Mouse (Mus musculus): ENCODE measurements at regions not wholly inside any gene's neighbourhood (a gene's known extent, or its start where the extent isn't known, plus 50 kb on each side); places are given as distances from the start of the nearest gene placed in this dataset.

DNA sequence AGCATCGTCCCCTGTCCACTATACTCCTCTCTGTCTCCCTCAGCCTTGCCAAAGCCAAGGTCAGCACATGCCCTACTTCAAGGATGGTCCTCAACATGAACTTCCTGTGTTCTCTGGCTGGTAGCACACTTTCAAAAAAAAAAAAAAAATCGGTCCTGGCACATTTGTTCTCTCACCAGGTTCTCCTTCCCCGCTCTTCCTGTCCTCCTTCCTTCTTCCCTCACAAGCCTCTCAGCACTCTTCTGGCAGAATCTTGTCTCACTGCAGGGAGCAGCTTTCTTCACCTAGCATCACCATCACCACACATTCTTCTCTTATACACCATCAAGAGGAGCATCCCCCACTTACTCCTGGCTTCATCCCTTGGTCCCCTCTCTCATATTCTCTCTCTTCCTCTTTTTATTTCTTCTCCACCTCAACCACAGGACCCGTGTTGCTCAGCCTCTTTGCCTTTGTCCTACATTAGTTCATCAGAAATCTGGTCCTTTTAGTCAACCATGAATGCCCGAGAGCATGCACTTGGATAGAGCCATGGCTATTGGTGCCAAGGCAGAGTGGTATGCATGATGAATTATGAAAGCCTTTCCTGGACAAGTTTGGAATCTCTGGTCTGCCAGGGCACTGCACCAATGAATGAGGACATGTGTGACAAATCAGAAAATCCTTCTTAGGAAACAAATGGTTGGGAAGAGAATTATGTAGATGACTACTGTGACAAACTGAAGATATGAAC lies 230.8 kb downstream of the Btg1 start:
- DNase-seq (ENCODE audit: inconsistent age in 2 of 2, low spot score in 1 of 2) = peak in 1 of 2 experiments; percentile 62

DNA sequence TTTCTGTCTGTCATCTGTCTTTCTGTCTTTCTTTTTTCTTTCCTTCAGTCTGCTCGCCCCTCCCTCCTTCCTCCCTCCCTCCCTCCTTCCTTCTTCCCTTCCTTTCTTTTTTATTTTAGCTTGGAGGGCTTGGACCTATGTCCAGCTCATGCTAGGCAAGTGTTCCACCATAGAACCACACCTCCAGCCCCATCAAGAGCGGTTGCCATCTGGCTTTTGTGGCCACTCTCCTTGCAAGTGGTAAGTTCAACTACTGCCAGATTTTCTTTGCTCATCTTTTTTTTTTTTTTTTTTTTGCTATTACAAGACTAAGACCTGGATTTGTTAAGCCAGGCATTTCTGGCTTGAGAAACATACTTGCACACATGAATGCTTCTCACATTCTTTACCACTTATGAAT lies 231.7 kb downstream of the Btg1 start:
- no peak for DNase-seq (ENCODE audit: inconsistent age in 2 of 2, low spot score in 1 of 2)

DNA sequence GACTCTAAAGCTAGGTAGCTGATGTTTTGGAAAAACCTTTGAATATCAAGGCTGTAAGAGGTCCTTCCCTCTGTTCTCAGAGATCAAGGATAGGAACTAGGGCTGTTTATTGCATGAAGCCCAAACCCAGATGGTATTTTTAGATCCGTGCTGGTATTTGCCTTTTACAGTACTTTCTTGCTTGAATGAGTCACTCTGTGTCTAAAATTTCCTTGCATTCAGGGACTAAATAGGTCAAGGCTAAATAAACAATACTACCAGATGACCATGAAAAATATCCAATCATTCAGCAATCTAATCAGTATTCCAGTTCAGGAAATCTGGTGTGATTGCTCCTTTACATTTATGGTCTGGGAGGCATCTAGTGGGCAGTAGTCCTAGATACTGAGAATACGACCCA lies 243.6 kb downstream of the Btg1 start:
- peak in 1 of 2 experiments; percentile 73 for DNase-seq (ENCODE audit: inconsistent age in 2 of 2, low spot score in 1 of 2)

DNA sequence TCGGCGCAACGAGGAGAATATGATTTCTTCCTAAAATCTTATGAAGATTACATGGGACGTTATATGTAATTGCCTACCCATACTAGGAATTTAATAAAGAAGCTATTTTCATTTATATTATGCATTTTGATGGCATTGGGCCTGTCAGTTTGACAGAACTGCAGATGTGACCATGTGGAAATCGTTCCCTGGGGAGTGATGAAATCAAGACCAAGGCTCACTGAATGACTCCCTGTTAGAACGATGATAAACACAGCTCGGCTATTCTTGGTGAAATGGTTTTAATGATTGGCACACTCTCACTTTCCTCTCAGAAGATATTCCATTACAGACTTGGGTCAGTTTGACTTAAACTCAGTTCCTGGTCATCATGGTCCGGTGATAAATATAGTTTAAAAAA lies 246.4 kb downstream of the Btg1 start:
- peak in 1 of 2 experiments; percentile 79 for DNase-seq (ENCODE audit: inconsistent age in 2 of 2, low spot score in 1 of 2)

DNA sequence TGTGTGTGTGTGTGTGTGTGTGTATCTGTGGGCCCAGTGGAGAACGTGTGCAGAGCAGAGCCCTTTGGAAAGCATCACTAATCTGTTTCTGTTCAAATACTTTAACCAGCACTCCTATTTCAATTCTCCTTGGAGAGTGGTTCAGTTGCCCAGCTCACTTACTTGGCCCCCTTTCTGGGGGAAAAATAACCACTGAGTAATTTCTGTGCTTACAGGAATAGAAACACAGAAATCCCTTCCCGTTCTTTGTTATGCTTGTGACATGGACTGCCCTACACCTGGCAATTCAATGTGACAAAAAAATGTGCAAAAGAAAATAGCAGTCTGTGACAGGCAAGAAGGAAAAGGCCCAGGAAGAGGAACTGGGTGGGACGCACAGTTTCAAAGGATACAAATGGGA lies 249.7 kb downstream of the Btg1 start:
- DNase-seq (ENCODE audit: inconsistent age in 2 of 2, low spot score in 1 of 2) = no peak

DNA sequence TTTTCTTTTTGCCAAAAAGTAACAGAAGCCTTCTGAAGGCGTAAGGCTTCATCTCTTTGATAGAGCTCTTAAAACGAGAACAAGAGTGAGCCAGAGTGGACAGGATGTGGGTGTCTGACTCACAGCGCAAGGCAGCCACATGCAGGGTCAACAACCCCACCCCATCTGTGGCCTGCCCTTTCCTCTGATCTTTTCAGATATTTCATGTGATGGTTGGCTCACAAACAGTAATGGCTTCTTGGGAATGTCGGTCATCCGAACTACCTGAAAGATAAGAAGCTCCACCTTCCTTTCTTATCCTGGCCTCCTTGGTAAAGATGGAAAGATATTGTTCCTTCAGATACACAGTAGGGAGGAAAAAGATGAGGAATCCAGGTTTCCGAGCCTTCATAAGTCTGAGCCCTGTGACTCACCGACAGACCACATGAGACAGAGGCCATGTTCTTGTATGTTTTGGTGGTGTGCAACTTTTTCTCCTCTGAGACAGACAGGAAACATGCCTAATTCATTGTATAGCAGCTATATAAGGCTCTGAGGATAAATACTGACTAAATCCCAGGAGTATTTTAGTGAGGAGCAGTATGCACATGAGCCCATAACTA lies 254.9 kb downstream of the Btg1 start:
- DNase-seq (ENCODE audit: inconsistent age in 2 of 2, low spot score in 1 of 2) = peak; percentile 6 to 48

DNA sequence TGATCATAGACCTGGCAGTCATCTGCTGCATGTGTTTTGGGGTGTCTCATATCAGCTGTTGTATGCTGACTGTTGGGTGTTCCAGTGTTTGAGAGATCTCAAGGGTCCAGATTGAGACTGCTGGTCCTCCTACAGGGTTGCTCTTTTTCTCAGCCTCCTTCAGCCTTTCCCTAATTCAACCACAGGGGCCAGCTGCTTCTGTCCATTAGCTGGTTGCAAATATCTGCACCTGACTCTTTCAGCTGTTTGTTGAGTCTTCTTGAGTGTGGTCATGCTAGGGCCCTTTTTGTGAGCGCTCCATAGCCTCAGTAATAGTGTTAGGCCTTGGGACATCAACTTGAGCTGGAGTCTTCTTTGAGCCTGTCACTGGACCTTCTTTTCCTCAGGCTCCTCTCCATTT lies 257.8 kb downstream of the Btg1 start:
- no peak for DNase-seq (ENCODE audit: inconsistent age in 2 of 2, low spot score in 1 of 2)

DNA sequence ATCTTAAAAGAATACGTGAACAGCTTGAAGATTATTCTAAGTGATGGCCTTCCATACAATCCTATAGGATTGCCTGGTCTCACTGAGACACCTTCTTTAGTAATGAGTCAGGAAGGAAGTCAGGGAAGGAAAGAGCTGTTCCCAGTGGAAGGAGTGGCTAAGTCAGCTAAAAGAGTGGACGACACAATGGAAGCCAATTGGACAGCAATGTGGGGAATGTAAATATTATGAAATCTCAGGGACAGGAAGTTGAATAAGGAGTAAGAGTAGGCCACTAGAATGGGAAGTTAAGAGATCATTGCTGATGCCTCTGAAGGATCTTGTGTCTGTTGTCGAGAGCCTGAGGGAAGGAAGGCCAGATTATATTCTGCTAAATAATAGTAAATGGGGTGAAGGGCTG lies 258.9 kb downstream of the Btg1 start:
- no peak for DNase-seq (ENCODE audit: inconsistent age in 2 of 2, low spot score in 1 of 2)

DNA sequence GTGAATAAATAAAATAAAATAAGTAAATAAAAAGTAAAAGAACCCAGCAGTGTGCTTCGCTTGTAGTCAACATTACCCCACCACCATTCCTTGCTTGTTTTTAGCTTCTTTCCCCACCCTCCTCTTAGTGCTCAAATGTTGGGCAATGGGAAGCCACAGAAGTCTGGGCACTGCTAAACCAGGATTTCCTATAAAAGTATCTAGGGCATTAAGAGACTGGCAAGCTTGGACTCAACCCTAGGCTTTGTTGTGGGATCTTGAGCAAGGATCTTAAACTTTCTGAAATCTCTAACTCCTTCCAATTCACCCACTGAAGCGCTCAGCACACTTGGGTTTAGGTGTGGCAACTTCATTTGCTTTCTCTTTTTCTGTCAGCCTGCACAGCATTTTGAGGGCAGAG lies 262.6 kb downstream of the Btg1 start:
- DNase-seq (ENCODE audit: inconsistent age in 2 of 2, low spot score in 1 of 2) = no peak

DNA sequence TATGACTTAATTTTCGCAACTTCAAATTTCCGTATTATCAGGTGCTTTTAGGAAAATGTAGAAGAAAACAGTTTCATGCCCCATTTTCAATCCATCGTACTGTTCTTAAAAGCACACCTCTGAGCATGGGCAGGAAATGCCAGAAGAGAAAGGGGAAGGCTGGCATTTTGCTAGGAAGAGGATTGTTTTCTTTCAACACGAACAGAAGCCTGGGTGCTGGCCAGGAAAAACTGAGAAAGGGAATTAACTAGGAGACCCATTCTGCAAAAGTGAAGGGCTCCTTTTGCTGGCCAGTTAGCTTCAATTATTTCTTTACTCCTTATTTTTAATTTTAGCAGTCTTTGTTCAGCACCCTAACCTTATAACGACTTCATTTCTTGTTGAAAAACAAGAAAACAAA lies 264.0 kb downstream of the Btg1 start:
- no peak for DNase-seq (ENCODE audit: inconsistent age in 2 of 2, low spot score in 1 of 2)

DNA sequence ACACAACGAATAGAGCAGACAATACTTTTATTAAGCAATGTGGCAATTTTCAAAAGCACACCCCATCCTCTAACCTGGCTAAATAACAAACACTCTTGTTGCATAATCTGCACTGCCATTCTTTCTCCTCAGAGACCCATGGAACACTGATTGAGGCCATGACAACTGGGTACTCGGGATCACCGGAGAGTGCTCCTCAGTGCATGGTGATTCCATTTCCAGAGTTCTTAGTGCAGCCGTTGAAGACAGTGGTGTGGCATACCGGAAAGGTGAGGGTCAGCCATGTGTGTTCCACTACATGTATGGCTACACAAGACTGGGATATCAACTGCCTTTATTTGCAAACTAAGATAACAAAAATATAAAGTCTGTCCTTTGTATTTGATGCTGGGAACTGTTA lies 264.4 kb downstream of the Btg1 start:
- DNase-seq (ENCODE audit: inconsistent age in 2 of 2, low spot score in 1 of 2) = no peak

DNA sequence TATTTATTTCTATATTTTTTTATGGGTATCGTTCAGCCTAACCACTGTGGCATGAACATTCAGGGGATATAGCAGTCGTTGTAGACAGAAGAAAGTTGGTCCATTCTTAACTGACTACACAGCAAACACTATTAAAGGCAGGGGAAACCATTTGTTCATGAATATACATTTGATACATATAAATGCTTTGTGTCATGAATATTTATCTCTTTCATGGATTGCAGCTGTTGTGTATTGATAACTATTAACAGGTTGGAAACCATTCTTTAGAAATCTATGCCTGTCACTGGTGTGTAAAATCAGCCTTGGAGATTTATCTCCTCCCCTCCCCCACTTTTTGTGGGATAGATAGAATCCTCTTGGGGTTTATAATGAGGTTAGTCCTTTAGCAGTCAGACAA lies 264.9 kb downstream of the Btg1 start:
- no peak for DNase-seq (ENCODE audit: inconsistent age in 2 of 2, low spot score in 1 of 2)

DNA sequence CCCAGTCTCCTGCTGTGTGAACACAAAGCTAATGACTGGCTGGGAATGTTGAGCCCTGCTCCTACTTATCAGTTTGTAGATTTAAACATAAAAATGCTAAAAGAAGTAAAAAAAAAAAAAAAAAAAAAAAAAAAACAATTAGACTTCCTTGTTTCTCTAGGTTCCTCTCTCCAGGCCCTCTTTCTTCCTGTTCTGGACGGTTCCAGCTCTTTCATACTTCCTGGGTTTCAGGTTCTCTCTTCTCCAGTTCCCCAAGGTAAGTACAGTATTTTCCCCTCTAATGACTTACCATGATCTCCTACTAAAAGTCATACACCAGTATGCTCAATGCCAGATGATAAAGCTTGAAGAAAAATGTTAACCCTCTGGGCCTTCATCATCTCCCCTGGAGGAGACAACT lies 284.3 kb downstream of the Btg1 start:
- DNase-seq (ENCODE audit: inconsistent age in 2 of 2, low spot score in 1 of 2) = no peak

DNA sequence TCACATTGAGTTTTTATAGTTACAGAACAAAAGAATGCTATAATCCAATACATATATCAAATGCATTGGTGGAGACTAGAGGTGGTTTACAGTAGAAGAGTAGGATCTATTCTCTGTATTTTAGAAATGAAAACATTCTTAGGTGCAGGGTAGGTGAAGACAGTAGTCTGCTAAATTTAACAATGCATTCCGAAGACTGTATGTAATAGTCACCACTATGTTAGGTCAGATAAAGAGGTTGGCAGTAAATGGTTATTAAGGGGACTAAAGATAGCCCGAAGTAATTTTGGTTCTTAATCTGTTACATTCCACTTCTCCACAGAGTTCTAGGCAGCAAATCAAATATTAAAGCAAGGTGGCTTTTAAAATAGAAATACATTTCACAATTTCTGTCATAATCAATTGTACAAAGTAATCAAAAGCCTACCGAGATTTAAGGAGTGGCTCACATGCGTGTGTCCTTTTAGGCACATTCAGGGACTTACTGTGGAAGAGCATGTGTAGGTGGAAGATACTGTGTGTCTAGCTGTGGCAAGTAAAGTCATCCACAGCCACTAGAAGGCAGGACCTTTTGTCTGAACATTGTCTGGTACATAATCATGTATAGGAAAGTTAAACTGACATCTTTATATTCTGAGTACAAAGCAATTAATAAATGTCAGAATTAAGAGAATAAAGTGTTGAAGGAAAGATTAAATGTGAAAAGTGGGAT lies 288.4 kb downstream of the Btg1 start:
- no peak for DNase-seq (ENCODE audit: inconsistent age in 2 of 2, low spot score in 1 of 2)

DNA sequence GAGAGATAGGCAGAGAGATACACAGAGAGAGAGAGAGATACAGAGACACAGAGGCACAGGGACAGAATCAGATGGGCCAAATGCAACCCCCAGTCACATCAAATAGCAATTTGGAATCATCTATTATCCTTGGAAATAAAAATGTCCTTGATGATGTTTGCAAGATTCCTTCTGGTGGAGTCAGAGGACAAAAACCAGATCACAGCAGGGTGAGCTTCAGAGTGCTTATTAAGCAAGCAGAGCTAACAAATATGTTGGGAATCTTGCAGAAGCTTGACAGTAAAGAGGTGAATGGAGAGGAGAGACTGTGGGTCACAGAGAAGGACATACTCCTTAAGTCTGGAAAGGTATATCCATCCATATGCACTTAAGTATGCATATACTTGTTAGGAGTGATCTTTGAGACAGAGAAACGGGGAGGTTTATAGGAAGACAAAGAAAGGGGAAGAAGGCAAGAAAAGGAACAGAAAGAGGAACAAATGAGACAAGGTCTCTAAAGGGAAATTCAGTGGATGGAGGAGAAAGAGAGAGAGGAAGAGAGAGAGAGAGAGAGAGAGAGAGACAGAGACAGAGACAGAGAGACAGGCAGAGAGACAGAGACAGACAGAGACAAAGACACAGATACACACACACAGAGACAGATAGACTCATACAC lies 293.0 kb downstream of the Btg1 start:
- DNase-seq (ENCODE audit: inconsistent age in 2 of 2, low spot score in 1 of 2) = peak; percentile 13 to 62

DNA sequence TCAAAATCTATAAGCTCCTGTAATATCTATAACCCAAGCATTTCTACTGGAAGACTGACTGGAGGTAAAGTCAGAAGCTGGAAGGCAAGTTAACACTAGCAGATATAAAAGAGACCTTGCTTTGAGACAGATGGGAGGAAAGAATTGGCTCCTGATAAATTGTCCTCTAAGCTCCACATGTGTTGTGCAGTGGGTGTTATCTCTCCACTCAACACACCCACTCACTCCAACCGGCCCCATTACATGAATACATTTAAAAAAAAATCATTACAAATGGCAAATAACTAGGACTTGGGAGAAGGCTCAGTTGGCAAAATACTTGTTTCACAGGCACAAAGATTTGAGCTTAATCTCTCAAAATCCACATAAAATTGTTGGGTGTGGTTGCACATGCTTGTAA lies 304.4 kb downstream of the Btg1 start:
- no peak for DNase-seq (ENCODE audit: inconsistent age in 2 of 2, low spot score in 1 of 2)

DNA sequence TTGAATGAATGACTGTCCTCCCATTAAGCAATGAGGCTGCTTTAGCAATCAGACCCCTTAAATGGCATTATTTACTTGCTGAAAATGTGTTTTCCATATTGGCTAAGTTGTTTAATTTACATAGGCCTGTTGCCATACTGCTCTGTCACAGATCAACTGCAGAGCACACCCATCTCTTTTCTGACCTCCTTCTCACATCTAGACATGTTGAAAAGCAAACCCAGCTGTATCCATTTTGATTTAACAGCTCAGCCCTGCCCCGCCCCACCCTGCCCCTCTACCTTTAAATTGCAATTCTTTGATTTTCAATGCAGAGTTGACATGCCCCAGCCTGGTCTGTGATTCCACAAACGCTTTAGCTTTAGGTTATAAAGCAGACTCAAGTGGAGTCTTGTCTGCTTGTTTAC lies 307.5 kb downstream of the Btg1 start:
- no peak for DNase-seq (ENCODE audit: inconsistent age in 2 of 2, low spot score in 1 of 2)

DNA sequence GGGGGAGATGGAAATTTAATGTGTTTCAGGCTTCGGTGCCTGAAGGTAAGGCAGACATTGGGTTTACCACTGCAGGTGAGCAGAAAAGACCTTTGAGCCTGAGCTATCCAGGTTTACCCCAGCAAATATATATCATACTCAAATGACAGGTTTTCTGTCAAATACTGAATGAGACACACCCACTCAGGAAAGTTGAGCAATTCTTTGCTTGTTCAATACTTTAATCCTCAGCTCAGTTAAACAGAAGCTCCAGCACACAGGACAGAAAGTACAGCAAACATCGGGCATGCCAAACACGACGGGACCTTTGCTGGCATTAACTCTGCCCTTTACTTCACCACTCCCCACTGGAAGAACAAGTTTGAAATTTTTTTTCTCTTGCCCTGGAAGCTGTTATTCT lies 307.9 kb downstream of the Btg1 start:
- no peak for DNase-seq (ENCODE audit: inconsistent age in 2 of 2, low spot score in 1 of 2)

DNA sequence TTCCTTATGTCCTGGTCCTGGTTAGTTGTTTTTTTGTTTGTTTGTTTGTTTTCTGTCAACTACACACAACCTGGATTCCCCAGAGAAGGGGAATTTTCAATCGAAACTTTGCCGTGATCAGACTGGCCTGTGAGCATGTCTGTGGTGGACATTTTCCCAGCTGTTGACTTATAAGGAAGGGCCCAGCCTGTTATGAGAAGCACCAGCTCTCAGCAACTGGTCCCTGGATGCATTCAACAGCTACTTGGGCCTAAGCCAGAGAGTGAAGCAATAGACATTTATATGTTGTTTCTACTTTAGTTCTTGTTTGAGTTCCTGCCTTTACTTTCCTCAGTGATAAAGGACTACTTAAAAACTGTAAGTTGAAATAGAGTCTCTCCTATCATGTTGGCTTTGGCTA lies 309.0 kb downstream of the Btg1 start:
- no peak for DNase-seq (ENCODE audit: inconsistent age in 2 of 2, low spot score in 1 of 2)

DNA sequence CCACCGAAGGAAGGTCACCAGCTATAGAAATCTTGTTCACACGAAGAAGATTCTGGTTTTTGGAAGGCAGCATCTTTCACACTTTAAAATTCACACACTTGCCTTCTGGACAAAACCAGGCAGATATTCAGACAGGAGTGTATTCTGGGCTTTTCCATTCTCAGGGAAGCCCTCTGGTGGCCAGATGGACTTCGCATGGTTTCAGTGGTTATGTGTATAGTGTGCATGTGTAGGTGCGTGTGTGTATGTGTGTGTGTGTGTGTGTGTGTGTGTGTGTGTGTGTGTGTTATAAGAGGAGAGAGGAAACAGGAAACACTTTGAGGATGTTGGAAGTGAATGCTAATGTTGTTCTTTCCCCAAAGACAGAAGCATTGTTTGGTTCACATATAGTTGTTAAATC lies 317.9 kb downstream of the Btg1 start:
- peak; percentile 56 to 85 for DNase-seq (ENCODE audit: inconsistent age in 2 of 2, low spot score in 1 of 2)

DNA sequence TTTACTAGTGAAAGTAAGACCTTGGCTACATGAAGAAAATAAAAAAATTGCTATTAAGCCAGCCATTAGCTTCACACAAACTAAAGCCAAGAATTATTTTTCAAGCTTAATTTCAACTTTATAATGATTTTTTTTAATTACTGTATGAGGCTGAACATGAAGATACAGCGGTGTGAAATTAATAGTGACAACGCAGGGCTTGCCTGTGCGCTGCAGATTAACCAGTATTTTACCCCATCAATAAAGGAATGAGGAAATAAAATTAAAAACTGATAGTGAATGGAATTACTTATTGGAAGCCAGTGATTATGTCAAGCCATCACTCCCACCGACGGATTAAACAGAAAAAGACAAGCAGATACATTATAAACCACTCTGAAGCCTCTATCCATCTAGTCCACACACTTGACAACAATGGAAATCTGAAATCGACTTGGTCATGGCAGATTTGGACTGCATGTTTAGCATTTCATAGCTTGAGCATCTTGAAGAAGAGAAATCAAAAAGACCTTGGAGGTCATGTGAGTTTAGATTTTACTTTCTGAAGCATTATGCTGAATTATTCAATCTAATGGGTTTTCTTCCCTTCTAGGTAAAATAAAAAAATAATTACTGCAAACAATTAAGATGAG lies 324.2 kb downstream of the Btg1 start:
- no peak for DNase-seq (ENCODE audit: inconsistent age in 2 of 2, low spot score in 1 of 2)

Measured in adrenal gland, adult (tissue).